ENCODE assay signal across 9 mouse cellular contexts in genomic region chr15:82347303-82347676, GRCm38 (mm10). TPM values are rescaled to one million over a fixed set of nuclear protein-coding genes. Genes with fewer than 3 reads are reported as not detected.
DNase-seq lines count a peak whose midpoint lies in the region; ATAC-seq and TF ChIP-seq lines count a peak whose summit lies in the region.
"Had no signal": no experiment of that assay in that cellular context is flagged by ENCODE, and none has a peak within 500 bp of the region (broad histone marks: within the 10 kb centered on the region; RNA-seq: fewer than 3 reads in every experiment).

No protein-coding gene starts in this region.

- ATAC-seq in liver, embryonic 12.5 days, result no peak
- ATAC-seq in megakaryocyte-erythroid progenitor cell, adult 5-6 weeks (replicated peaks; ENCODE audit: low FRiP score, low TSS enrichment, poor library complexity, severe bottlenecking), result no peak

- peaks cover 16% of the 10 kb centered on the region for H3K36me3 ChIP-seq in spleen, adult 2 months (ENCODE audit: control insufficient read depth, insufficient read depth, low read length)
- peaks cover 70% of the 10 kb centered on the region for H3K36me3 ChIP-seq in liver, embryonic 12.5 days

- no peak for DNase-seq in gastrocnemius, adult 2 months
- no peak for DNase-seq in gastrocnemius, adult 8-10 months (ENCODE audit: low spot score in 2 of 2)
- no peak for DNase-seq in spleen, adult 2 months (ENCODE audit: low read depth in 1 of 2, low spot score in 2 of 2)
- no peak for DNase-seq in spleen, postnatal 10 days (ENCODE audit: low spot score in 2 of 2)
- DNase-seq in embryo, embryonic 10.5 days (ENCODE audit: low spot score), result no peak
- DNase-seq in left cerebral cortex, postnatal 4 days, result no peak
- DNase-seq: right cerebral cortex, postnatal 14 days had no signal

- peak overlapping the region; percentile 99 for H3K27ac ChIP-seq in gastrocnemius, adult 2 months
- no peak overlapping the region for H3K27ac ChIP-seq in spleen, adult 2 months (ENCODE audit: insufficient read depth, low read length)
- H3K27ac ChIP-seq in liver, embryonic 12.5 days, result peak overlapping the region; percentile 91

- peaks cover 11% of the 10 kb centered on the region for H3K4me1 ChIP-seq in spleen, adult 2 months (ENCODE audit: control insufficient read depth, insufficient read depth, insufficient read length)
- H3K4me1 ChIP-seq in liver, embryonic 12.5 days, result peaks cover 88% of the 10 kb centered on the region

- no peaks in the 10 kb centered on the region for H3K9me3 ChIP-seq in liver, embryonic 12.5 days (replicated peaks)

- H3K4me3 ChIP-seq in gastrocnemius, adult 2 months, result peak overlapping the region; percentile 75
- H3K4me3 ChIP-seq in spleen, adult 2 months (ENCODE audit: extremely low read depth, insufficient read depth, insufficient read length), result peak overlapping the region; percentile 37; the same call in 1 of the 2 replicates
- H3K4me3 ChIP-seq in liver, embryonic 12.5 days, result peak overlapping the region; percentile 78

- intact Hi-C loops in gastrocnemius, adult 2 months (cut with DNase I), result loop anchor here (10.0 kb wide), 2 partner anchors 282 to 492 kb away; partner anchors contain the start of genes Mei1 and Tob2
- intact Hi-C loops in left cerebral cortex, postnatal 4 days (cut with DNase I), result no loop called here

- peak overlapping the region; percentile 94 for H3K4me2 ChIP-seq in liver, embryonic 12.5 days

- H3K27me3 ChIP-seq in spleen, adult 2 months (ENCODE audit: control insufficient read depth, insufficient read depth, low read length), result no peaks in the 10 kb centered on the region
- no peaks in the 10 kb centered on the region for H3K27me3 ChIP-seq in liver, embryonic 12.5 days (replicated peaks)

- TF ChIP-seq POLR2A in spleen, adult 2 months (IDR thresholded peaks at IDR 0.05; ENCODE audit: low read depth, low read length), result no peak

- no peak for TF ChIP-seq CTCF in gastrocnemius, adult 2 months (IDR thresholded peaks at IDR 0.05)
- no peak for TF ChIP-seq CTCF in spleen, adult 2 months (IDR thresholded peaks at IDR 0.05; ENCODE audit: extremely low read depth, insufficient read depth, insufficient read length, insufficient replicate concordance)

- H3K9ac ChIP-seq in liver, embryonic 12.5 days, result peak overlapping the region; percentile 76

- 57% methylated on average over 4 of the region's 4 CpGs for WGBS in spleen, adult 2 months
- WGBS in liver, embryonic 12.5 days (ENCODE audit: insufficient replicate concordance), result 61% methylated on average over 4 of the region's 4 CpGs

RNA-seq across cellular contexts. Expression of gene Ndufa6, which starts 6.8 kb away (rescaled TPM):
- 100 to 1,000 TPM; 464 to 595 TPM for total RNA-seq in gastrocnemius, adult 2 months (2021)
- 100 to 1,000 TPM; 397 to 462 (median 441) TPM for total RNA-seq in gastrocnemius, adult 8-10 months (2022)
- polyA plus RNA-seq in spleen, adult 2 months (2012; rRNA removed), result 95.8 and 162 TPM in 2 replicates
- 368 and 383 TPM in 2 replicates for polyA plus RNA-seq in liver, embryonic 12.5 days (2016; fragmentation: Nextera tagmentation; extraction: Ambion mirVana)
- total RNA-seq in megakaryocyte-erythroid progenitor cell, adult 5-6 weeks (2014; fragmentation: Nextera tagmentation), result 273 and 274 TPM in 2 replicates
- 71.1 and 145 TPM in 2 replicates for total RNA-seq in megakaryocyte-erythroid progenitor cell, adult 5-6 weeks (2017)
- total RNA-seq in left cerebral cortex, postnatal 4 days (2021), result 100 to 1,000 TPM; 161 to 174 TPM

RNA-seq across cellular contexts. Expression of gene Smdt1, which starts 8.5 kb away (rescaled TPM):
- 100 to 1,000 TPM; 134 to 141 TPM for total RNA-seq in gastrocnemius, adult 2 months (2021)
- total RNA-seq in gastrocnemius, adult 8-10 months (2022), result 100 to 1,000 TPM; 129 to 149 (median 142) TPM
- 106 and 148 TPM in 2 replicates for polyA plus RNA-seq in spleen, adult 2 months (2012; rRNA removed)
- 193 and 196 TPM in 2 replicates for polyA plus RNA-seq in liver, embryonic 12.5 days (2016; fragmentation: Nextera tagmentation; extraction: Ambion mirVana)
- total RNA-seq in megakaryocyte-erythroid progenitor cell, adult 5-6 weeks (2014; fragmentation: Nextera tagmentation), result 115 and 141 TPM in 2 replicates
- total RNA-seq in megakaryocyte-erythroid progenitor cell, adult 5-6 weeks (2017), result 40.8 and 61.0 TPM in 2 replicates
- total RNA-seq in left cerebral cortex, postnatal 4 days (2021), result 100 to 1,000 TPM; 122 to 125 TPM

RNA-seq across cellular contexts. Expression of gene Pheta2, which starts 8.5 kb away (rescaled TPM):
- total RNA-seq in gastrocnemius, adult 2 months (2021), result under 1 TPM; 0.26 to 0.61 TPM
- total RNA-seq in gastrocnemius, adult 8-10 months (2022), result under 1 TPM; 0.17 to 0.43 (median 0.36) TPM
- polyA plus RNA-seq in spleen, adult 2 months (2012; rRNA removed), result 5.1 and 5.5 TPM in 2 replicates
- polyA plus RNA-seq in liver, embryonic 12.5 days (2016; fragmentation: Nextera tagmentation; extraction: Ambion mirVana), result 39.1 and 42.8 TPM in 2 replicates
- total RNA-seq in megakaryocyte-erythroid progenitor cell, adult 5-6 weeks (2014; fragmentation: Nextera tagmentation), result 26.4 and 26.9 TPM in 2 replicates
- total RNA-seq in megakaryocyte-erythroid progenitor cell, adult 5-6 weeks (2017), result 21.3 and 24.9 TPM in 2 replicates
- total RNA-seq in left cerebral cortex, postnatal 4 days (2021), result 1 to 10 TPM; 1.1 to 1.2 TPM

RNA-seq across cellular contexts. Expression of gene Naga, which starts 8.6 kb away (rescaled TPM):
- total RNA-seq in gastrocnemius, adult 2 months (2021), result 10 to 100 TPM; 10.5 to 10.9 TPM
- 10 to 100 TPM in 2 of 4 experiments, 1 to 10 TPM in 2; 7.7 to 11.6 (median 10.1) TPM for total RNA-seq in gastrocnemius, adult 8-10 months (2022)
- polyA plus RNA-seq in spleen, adult 2 months (2012; rRNA removed), result 121 and 123 TPM in 2 replicates
- polyA plus RNA-seq in liver, embryonic 12.5 days (2016; fragmentation: Nextera tagmentation; extraction: Ambion mirVana), result 36.5 and 40.8 TPM in 2 replicates
- 16.9 and 34.9 TPM in 2 replicates for total RNA-seq in megakaryocyte-erythroid progenitor cell, adult 5-6 weeks (2014; fragmentation: Nextera tagmentation)
- total RNA-seq in megakaryocyte-erythroid progenitor cell, adult 5-6 weeks (2017), result 17.9 and 24.4 TPM in 2 replicates
- total RNA-seq in left cerebral cortex, postnatal 4 days (2021), result 10 to 100 TPM; 32.1 to 33.6 TPM

RNA-seq across cellular contexts. Expression of gene Cyp2d22, which starts 32.8 kb away (rescaled TPM):
- 10 to 100 TPM; 13.1 to 16.4 TPM for total RNA-seq in gastrocnemius, adult 2 months (2021)
- 10 to 100 TPM in 3 of 4 experiments, 1 to 10 TPM in 1; 7.2 to 14.5 (median 11.5) TPM for total RNA-seq in gastrocnemius, adult 8-10 months (2022)
- 11.3 and 12.0 TPM in 2 replicates for polyA plus RNA-seq in spleen, adult 2 months (2012; rRNA removed)
- 8.0 and 8.1 TPM in 2 replicates for polyA plus RNA-seq in liver, embryonic 12.5 days (2016; fragmentation: Nextera tagmentation; extraction: Ambion mirVana)
- total RNA-seq in megakaryocyte-erythroid progenitor cell, adult 5-6 weeks (2014; fragmentation: Nextera tagmentation), result 4.8 TPM in 1 of 2 replicates, not detected in the other
- total RNA-seq in megakaryocyte-erythroid progenitor cell, adult 5-6 weeks (2017), result 0.46 TPM in 1 of 2 replicates, not detected in the other
- total RNA-seq in left cerebral cortex, postnatal 4 days (2021), result 1 to 10 TPM; 5.3 to 7.0 TPM

Comparison
In these comparisons a context has a peak if more than half of its experiments do, and no peak if none do; other contexts are left out.
1. RNA of gene Pheta2, which starts 8.5 kb away (total RNA-seq): 21.3 to 26.9 TPM in megakaryocyte-erythroid progenitor cell, adult 5-6 weeks; 1.1 to 1.2 TPM in left cerebral cortex, postnatal 4 days, 0.26 to 0.61 TPM in gastrocnemius, adult 2 months and 0.17 to 0.43 TPM in gastrocnemius, adult 8-10 months; every median in the first group is over 10 times any median in the second.
2. Peak in every context shown above with its lines, with median percentiles within 50 percentile points of each other: H3K4me3 ChIP-seq.